Mouse (Mus musculus) lung, postnatal 4 days (tissue): ENCODE measurements around the gene Mrps10.
"Not testable (repeated sequence)": the region's sequence is repeated elsewhere in the genome, so short reads cannot be mapped to it uniquely, and the experiment has no call there.

ENCODE experiments used
- DNase-seq, 2 experiments: peaks; one replicate each; pipeline ENCODE4 v3.0.0; 2021

Mrps10 gene

DNA sequence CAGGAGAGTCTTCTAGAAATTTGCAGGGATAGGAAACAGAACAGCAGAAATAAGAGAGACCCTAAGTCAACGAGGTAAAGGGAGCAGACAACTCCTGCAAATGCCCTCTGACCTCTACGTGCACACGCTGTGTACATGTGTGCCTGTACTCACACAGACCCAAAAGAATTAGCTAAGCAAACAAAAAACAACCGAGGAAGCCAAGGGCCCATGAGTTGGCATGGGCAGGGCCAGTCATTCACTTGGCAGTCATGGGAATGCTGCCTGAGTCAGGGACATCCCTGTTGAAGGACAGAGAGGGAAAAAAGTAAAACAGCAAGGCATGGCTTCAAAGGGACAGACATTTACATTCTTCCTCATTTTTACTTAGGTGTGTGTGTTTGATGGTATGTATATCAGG, 14.6 kb downstream of the Mrps10 start:
- no peak for DNase-seq

DNA sequence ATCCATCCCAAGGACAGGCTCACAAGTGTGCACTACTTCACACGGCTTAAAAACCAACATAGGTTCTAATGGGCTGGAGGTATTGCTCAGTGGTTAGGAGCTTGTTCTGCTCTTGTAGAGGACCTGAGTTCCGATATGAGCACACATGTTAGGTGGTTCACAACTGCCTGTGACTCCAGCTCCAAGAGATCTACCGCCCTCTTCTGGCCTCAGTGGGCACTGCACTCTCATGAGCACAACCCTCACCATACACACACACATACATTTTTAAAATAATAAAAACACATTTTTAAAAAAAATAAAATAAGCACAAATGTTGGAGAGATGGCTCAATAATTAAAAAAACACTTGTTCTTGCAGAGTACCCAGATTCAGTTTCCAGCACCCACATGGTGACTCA, 15.4 kb downstream of the Mrps10 start:
- no peak for DNase-seq

DNA sequence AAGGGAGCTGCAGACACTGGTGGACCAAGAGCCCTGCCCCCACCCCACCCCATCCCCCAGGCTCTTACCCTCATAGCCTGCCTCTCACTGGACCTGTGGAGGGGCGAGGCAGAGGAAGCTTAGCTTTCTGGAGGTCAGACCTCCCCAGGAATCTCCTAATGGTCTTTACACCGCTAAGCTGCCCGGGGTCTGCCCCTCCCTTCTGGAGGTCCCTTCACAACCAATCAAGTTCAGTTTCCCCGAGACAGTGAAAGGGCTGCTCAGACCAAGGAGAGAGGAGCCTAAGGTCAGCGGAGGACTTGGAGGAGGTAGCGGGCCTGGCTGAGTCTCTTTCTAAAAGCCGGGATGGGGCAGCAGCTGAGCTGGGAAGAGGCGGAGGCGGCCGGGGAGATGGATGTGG, 16.5 kb downstream of the Mrps10 start, which contains the start of gene Guca1b:
Guca1b (plus strand) TSS at position 249 of the 400 bp plus-strand sequence.
- DNase-seq, result no peak

- DNase-seq, result peak; percentile 49 to 69
Observed at GRCm38 (mm10) chr17:47386649-47387048, 18.0 kb downstream of the Mrps10 start.

- DNase-seq, result peak in 1 of 2 experiments; percentile 28
Observed at GRCm38 (mm10) chr17:47394223-47394869, 25.7 kb downstream of the Mrps10 start.

GRCm38 (mm10) chr17:47395376-47395913, 26.8 kb downstream of the Mrps10 start:
- DNase-seq, result peak; percentile 73 to 74

DNA sequence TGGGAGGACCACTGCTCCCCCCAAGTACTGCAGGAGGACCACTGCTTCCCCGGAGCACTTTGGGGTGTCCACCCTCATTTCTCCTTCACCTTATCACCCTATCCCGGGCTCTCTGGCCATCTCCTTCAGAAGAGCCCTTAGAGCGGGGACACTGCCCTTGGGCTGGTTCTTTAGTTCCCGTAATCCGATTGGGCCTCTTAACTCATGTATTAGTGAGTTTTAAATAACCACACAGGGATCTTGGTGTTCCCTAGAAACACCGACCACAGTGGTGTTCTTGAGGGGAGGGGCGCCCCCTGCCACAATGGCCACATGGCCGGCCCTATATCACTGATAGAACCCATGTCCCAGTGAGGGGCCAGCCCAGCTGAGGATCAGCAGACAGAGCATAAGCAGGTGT, 30.4 kb downstream of the Mrps10 start:
- DNase-seq, result no peak

DNA sequence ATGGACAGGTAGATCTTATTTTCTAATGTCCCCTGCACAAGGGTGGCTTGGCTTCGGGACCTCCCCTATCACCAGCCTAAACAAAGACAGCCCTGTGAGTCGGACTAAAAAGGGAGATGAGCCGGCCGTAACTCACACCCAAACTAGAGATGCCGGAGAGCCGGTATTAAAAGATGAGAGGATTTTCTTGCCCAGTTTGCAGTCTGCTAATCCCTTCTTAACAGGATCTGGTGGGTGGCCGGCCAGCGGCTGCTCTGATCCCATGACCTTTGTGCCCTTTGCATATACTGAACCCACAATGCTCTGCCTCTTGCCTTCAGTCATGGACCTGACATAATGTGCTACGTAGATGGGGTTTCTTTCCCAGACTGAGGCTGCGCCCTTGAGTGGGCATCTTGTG, 31.8 kb downstream of the Mrps10 start, which contains the start of gene Guca1a:
Guca1a (minus strand) TSS at position 134 of the 400 bp plus-strand sequence.
- no peak for DNase-seq

DNA sequence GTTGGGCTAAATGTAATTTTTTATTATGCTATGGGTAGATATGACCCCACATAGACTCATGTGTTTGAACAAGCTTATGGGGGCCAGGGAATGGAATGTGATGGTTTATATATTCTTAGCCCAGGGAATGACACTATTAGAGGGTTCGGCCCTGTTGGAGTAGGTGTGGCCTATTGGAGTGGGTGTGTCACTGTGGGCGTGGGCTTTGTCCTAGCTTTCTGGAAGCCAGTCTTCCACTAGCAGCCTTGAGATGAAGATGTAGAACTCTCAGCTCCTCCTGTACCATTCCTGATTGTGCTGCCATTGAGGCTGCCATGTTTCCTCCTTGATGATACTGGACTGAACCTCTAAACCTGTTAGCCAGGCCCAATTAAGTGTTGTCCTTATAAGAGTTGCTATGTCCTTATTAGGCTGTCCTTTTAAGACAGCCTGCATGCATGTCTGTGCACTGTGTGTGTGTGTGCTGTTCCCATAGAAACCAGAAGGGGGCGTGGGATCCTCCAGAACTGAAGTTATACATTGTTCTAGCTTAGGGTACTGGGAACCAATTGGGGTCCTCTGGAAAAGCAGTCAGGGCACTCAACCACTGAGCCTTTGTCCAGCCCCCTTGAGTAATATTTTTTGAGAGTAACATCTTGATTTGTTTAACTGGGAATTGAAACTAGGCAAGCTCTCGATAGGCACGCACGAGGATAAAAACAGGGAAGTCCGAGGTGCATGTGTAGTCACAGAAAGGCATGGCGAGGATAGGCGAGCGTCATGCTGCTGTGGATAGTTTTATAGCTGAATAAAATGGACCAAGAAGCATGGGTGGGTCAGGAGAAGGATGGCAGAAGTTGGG, 39.2 kb downstream of the Mrps10 start:
- DNase-seq, result no peak

DNA sequence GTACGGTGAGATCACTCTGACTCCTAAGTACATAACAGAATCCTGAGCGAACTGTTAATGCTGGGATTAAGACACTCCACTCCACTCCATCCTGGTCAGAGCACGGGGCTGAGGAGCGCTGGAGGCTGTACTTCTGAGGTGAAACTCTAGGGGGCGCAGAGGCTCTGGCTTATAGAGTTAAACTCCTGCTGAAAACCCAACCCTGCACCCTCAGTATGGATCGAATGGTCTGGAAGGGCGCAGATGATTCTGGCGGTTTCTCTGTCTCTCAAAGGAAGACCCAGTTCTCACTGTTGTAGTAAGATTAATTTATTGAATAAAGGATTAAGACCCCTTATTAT, 39.8 kb downstream of the Mrps10 start:
- DNase-seq, result peak; percentile 52 to 77

- DNase-seq, result peak; percentile 36 to 42
Observed at GRCm38 (mm10) chr17:47409897-47410861, 41.5 kb downstream of the Mrps10 start.

GRCm38 (mm10) chr17:47420195-47420594, 51.5 kb downstream of the Mrps10 start:
- DNase-seq, result no peak

- DNase-seq, result no peak
Observed at GRCm38 (mm10) chr17:47421566-47421965, 52.9 kb downstream of the Mrps10 start.

DNA sequence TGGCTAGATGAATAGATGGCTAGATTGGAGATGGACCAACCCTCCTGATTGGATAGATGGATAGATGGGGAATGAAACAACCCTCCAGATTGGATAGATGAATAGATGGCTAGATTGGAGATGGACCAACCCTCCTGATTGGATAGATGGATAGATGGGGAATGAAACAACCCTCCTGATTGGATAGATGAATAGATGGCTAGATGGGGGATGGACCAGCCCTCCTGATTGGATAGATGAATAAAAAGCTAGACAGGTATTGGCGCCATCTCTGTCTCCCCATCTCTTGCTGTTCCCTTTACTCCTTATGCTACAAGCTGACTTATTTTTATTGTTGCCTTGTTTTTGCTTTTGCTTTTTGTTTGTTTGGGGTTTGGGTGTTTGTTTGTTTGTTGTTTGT, 53.9 kb downstream of the Mrps10 start:
- not testable (repeated sequence) for DNase-seq

- DNase-seq, result no peak
Observed at GRCm38 (mm10) chr17:47424186-47424585, 55.5 kb downstream of the Mrps10 start.

- DNase-seq, result no peak
Observed at GRCm38 (mm10) chr17:47427316-47427715, 58.6 kb downstream of the Mrps10 start.

DNA sequence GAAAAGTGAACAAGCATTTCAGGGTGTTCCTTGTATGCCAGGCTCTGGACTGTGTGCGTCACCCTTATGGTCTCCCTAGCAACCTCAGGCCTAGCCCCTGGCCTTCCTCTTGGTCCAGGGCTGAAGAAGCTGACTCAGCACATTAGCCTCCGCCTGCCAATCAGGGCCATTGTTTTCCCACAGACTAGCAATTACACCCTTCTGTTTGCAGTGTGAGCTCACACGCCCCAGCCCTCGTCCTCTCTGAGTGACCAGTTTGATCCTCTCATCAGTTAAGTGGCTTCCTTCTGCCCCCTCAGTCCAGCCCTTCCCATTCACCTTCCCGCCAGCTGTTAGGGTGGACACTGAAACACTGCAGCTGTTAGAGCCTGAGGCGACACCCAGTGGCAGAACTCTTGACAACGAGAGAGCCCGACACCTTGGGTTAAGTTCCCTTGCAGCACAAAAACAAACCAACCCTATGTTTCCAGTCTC, 60.2 kb downstream of the Mrps10 start:
- DNase-seq, result peak; percentile 75 to 84

- DNase-seq, result no peak
Observed at GRCm38 (mm10) chr17:47430815-47431214, 62.1 kb downstream of the Mrps10 start.
